In the genomic region with DNA sequence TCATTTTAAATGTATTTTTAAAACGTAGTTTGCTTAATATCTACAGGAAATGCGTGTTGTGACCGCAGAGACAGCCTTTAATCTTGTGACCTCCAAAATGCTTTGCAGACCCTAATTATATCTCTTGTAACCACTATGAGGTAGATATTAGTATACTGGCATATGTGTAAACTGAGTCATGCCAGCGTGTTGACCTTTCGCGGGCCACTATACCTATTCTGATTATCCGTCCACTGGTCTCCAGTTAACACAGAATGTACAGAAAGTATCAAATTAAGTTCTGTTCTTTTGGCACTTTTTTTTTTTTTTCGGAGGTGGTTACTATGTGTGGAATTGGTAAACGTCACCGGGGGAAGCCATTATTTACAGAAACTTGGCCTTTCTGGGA, we compare ENCODE assay signal across 8 mouse cellular contexts. TPM values are rescaled to one million over a fixed set of nuclear protein-coding genes. Genes with fewer than 3 reads are reported as not detected.
DNase-seq lines count a peak whose midpoint lies in the region; ATAC-seq lines count a peak whose summit lies in the region.

No protein-coding gene starts in this region.

- H3K4me3 ChIP-seq in heart, embryonic 15.5 days: peak overlapping the region; percentile 90
- H3K4me3 ChIP-seq in hindbrain, embryonic 14.5 days (replicated peaks; ENCODE audit: low read length): peak overlapping the region; percentile 72
- H3K4me3 ChIP-seq in midbrain, embryonic 15.5 days: peak overlapping the region; percentile 93

- no peaks in the 10 kb centered on the region for H3K27me3 ChIP-seq in heart, embryonic 15.5 days
- H3K27me3 ChIP-seq in hindbrain, embryonic 14.5 days (ENCODE audit: control insufficient read depth, insufficient read depth, low read length): no peaks in the 10 kb centered on the region
- no peaks in the 10 kb centered on the region for H3K27me3 ChIP-seq in midbrain, embryonic 15.5 days (replicated peaks)

- H3K9ac ChIP-seq in heart, embryonic 15.5 days: peak overlapping the region; percentile 95
- H3K9ac ChIP-seq in hindbrain, embryonic 14.5 days: peak overlapping the region; percentile 88
- peak overlapping the region; percentile 82 for H3K9ac ChIP-seq in midbrain, embryonic 15.5 days

- H3K9me3 ChIP-seq in heart, embryonic 15.5 days (replicated peaks): no peaks in the 10 kb centered on the region
- H3K9me3 ChIP-seq in hindbrain, embryonic 14.5 days (ENCODE audit: control insufficient read depth, low read length): no peaks in the 10 kb centered on the region
- H3K9me3 ChIP-seq in midbrain, embryonic 15.5 days: no peaks in the 10 kb centered on the region

- no peak for DNase-seq in heart, adult 18-20 months
- DNase-seq in hindbrain, embryonic 14.5 days (ENCODE audit: low spot score): no peak
- no peak for DNase-seq in yolk sac, embryonic 10.5 days (ENCODE audit: low spot score)
- DNase-seq in layer of hippocampus, adult 18-20 months (ENCODE audit: low spot score in 2 of 2): no peak
- DNase-seq in urinary bladder, postnatal 4 days (ENCODE audit: low spot score in 2 of 2): no peak

- no peak overlapping the region for H3K27ac ChIP-seq in heart, embryonic 15.5 days
- H3K27ac ChIP-seq in hindbrain, embryonic 14.5 days: no peak overlapping the region
- H3K27ac ChIP-seq in midbrain, embryonic 15.5 days: peak overlapping the region; percentile 80; the same call in 1 of the 2 replicates

- WGBS in heart, embryonic 15.5 days: 20% methylated on average over 10 of the region's 10 CpGs
- WGBS in hindbrain, embryonic 14.5 days: 30% methylated on average over 10 of the region's 10 CpGs
- 24% methylated on average over 10 of the region's 10 CpGs for WGBS in midbrain, embryonic 15.5 days

- no peaks in the 10 kb centered on the region for H3K36me3 ChIP-seq in heart, embryonic 15.5 days
- no peaks in the 10 kb centered on the region for H3K36me3 ChIP-seq in hindbrain, embryonic 14.5 days (replicated peaks; ENCODE audit: control insufficient read depth, insufficient read depth)
- no peaks in the 10 kb centered on the region for H3K36me3 ChIP-seq in midbrain, embryonic 15.5 days (replicated peaks)

- no peak for ATAC-seq in heart, embryonic 15.5 days (replicated peaks; ENCODE audit: insufficient number of reproducible peaks, insufficient read depth, low FRiP score, low read depth)
- peak; percentile 7 for ATAC-seq in activated CD4-positive, CD25-positive, alpha-beta regulatory T cell, adult 4 months
- ATAC-seq in hindbrain, embryonic 14.5 days (ENCODE audit: low FRiP score): no peak
- 0 out of 2 replicates have a peak, but pooled peaks have one; percentile 8 for ATAC-seq in midbrain, embryonic 15.5 days (replicated peaks)

- H3K4me1 ChIP-seq in heart, embryonic 15.5 days (replicated peaks): peaks cover 23% of the 10 kb centered on the region
- H3K4me1 ChIP-seq in hindbrain, embryonic 14.5 days (replicated peaks; ENCODE audit: control insufficient read depth, insufficient read depth, low read length): peaks cover 15% of the 10 kb centered on the region
- H3K4me1 ChIP-seq in midbrain, embryonic 15.5 days: peaks cover 20% of the 10 kb centered on the region

- peak overlapping the region; percentile 70 for H3K4me2 ChIP-seq in heart, embryonic 15.5 days
- H3K4me2 ChIP-seq in hindbrain, embryonic 14.5 days (replicated peaks): peak overlapping the region; percentile 84
- H3K4me2 ChIP-seq in midbrain, embryonic 15.5 days: peak overlapping the region; percentile 77

RNA-seq across cellular contexts. Expression of a gene that starts 0.9 kb away (rescaled TPM):
- polyA plus RNA-seq in heart, embryonic 15.5 days (2015; fragmentation: Nextera tagmentation; extraction: Ambion mirVana): 58.4 and 58.8 TPM in 2 replicates
- total RNA-seq in heart, adult 18-20 months (2021): 10 to 100 TPM; 23.3 to 23.7 TPM
- 10 to 100 TPM; 58.6 to 67.4 TPM for polyA plus RNA-seq in activated CD4-positive, CD25-positive, alpha-beta regulatory T cell, adult 4 months (2017; shearing (Covaris generic))
- polyA plus RNA-seq in hindbrain, embryonic 14.5 days (2014; fragmentation: Nextera tagmentation; extraction: Ambion mirVana): 72.1 and 76.5 TPM in 2 replicates
- polyA plus RNA-seq in midbrain, embryonic 15.5 days (2015; fragmentation: Nextera tagmentation; extraction: Ambion mirVana): 78.0 and 80.6 TPM in 2 replicates
- 10 to 100 TPM; 45.1 to 46.0 TPM for total RNA-seq in layer of hippocampus, adult 18-20 months (2021)

Comparison
In these comparisons a context has a peak if more than half of its experiments do, and no peak if none do; other contexts are left out.
1. ATAC-seq: peak in activated CD4-positive, CD25-positive, alpha-beta regulatory T cell, adult 4 months (single experiment) and midbrain, embryonic 15.5 days (single experiment); none in heart, embryonic 15.5 days (single experiment) and hindbrain, embryonic 14.5 days (single experiment).
2. Peak in every context shown above with its lines, with median percentiles within 50 percentile points of each other: H3K4me2 ChIP-seq, H3K4me3 ChIP-seq and H3K9ac ChIP-seq.